Mouse (Mus musculus) heart, postnatal 0 days (tissue): ENCODE data around the gene Cfap77.

Experiments
- CTCF ChIP-seq: IDR thresholded peaks from 2 replicates; pipeline ENCODE4 v1.5.1; 2016; ENCODE audit warnings: antibody characterized with exemption, control low read depth, low read depth
- EP300 ChIP-seq: IDR thresholded peaks from 2 replicates; pipeline ENCODE4 v1.6.1; 2016; ENCODE audit warnings: antibody characterized with exemption, low read depth

DNA sequence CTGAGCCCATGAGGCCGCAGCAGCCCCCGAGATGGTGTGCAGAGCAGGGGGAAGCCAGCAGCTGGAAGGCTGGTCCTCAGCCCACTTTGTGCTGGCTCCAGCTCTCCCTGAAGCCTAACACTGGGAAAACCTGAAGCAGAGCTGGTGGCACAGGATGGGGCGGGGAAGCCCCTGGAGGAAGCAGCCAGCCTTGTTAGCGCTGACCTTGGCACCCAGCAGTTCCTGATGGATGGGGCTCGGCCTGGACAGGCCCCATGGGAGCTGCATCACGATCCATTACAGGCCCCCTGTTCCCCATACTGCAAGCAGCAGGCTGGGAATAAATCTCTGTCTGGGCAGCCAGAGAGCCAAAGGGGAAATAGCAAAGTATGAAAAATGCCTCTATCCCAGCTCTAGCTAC lies 80.3 kb downstream of the Cfap77 start:
- no peak for TF ChIP-seq CTCF
- TF ChIP-seq EP300, result no peak
